Mouse (Mus musculus): ENCODE measurements at regions not wholly inside any gene's neighbourhood (a gene's known extent, or its start where the extent isn't known, plus 50 kb on each side); places are given as distances from the start of the nearest gene placed in this dataset.

DNA sequence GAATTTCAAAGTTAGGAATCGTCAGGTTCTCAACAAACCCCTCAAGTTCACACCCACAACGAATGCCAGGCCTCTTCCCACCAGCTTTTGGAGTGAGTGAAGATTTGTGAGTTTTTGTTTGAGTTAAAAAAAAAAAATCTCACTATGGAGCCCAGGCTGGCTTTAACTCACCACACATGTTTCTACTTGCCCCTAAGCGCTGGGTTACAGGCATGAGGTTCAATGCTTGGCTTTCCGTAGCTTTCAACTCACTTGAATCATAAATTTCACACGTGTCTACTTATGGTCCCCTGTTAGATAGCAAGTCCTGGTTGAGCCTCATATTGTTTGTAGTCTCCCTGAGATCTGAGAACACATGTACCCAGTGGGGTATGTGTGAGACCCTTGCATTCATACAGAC lies 122.8 kb upstream of the Efna5 start:
- DNase-seq (ENCODE audit: low read depth) = no peak

- no peak for DNase-seq (ENCODE audit: low read depth)
Observed at GRCm38 (mm10) chr17:63002729-63003128, 121.6 kb upstream of the Efna5 start.

- no peak for DNase-seq (ENCODE audit: low read depth)
Observed at GRCm38 (mm10) chr17:63001898-63002297, 120.8 kb upstream of the Efna5 start.

GRCm38 (mm10) chr17:62997691-62998090 lies 116.6 kb upstream of the Efna5 start:
- DNase-seq (ENCODE audit: low read depth) = no peak

DNA sequence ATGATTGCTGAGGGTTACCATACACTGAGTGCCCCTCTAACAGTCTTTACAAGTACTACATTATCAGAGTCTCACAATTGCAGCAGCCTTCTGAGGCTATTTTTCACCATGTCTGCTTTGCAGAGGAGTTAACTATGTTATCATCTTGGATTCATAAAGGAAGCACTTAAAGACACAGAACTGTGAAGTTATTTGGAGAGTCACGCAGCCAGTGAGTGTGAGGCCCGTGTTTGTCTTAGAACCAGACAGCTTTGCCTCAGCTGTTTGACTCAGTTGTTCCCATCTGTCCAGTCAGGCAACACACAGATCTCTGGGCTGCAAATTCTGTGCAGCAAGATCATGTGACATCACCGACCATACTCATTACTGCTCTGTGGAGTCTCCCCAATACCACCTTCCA lies 114.2 kb upstream of the Efna5 start:
- DNase-seq (ENCODE audit: low read depth) = no peak

DNA sequence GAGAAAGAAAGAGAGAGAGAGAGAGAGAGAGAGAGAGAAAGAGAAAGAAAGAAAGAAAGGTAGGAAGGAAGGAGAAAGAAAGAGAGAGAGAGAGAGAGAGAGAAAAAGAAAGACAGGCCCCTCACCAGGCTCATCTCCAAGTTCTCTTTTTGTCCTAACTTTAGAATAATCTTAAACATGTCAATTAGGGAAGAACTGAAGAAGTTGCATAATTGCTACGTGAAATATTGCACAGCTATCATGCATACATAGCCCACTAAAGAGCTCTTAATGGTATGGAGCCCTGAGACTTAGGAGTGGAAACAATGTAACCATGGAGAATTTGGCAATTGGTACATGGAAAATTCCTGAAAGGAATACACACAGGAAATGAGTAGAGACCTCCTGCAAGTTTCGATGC lies 111.9 kb upstream of the Efna5 start:
- DNase-seq (ENCODE audit: low read depth) = no peak

DNA sequence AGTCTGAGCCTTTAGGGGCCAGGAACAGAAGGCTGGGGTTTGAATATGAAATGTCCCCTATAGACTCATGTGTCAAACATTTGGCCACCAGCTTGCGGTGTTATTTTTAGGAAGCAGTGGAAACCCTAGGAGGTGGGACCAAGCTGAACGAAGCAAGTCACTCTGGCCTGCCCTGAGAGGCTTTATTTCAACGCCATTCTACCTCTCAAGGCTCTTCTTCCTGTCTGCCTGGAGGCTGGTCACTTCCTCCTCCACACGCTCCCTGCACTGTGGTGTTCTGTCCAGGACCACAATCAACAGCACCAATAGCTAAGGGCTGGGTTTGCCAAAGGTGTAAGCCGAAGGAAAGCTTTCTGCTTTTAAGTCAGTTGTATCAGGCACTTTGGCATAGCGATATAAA lies 105.2 kb upstream of the Efna5 start:
- DNase-seq (ENCODE audit: low read depth) = no peak

DNA sequence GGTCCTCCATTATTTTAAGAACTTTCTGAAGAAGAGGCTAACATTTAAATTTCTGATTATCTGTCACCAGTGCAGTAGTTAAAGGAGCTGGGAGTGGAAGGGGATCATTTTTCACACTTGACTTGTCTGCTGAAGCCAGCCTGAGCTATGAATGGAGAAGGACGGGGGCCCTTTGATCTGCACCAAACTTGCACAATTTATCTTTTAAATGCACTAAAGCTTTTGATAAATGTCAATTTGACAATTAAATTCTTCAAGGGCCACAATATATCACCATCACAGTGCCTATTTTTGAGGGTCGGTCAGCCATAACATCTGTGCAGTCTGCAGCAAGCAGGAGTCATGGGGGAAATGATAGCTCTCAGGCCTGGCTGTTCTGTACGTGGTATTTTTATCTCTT lies 99.2 kb upstream of the Efna5 start:
- DNase-seq (ENCODE audit: low read depth) = no peak

DNA sequence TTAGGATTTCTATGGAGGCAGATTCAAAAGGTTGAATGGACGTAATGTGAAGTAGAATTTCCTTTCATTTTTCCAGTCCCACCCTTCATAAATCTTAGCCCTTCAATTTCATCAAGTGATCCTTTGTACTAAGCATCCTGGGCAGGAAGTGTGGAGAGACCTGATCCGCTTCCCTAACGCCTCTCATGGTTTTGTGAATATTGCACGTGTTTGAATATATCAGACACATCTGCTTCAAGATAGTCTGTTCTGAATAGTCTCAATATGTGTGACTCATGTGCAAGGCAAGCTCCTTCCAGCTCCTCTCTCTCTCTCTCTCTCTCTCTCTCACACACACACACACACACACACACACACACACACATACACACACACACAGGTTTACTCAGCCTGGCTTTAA lies 96.4 kb upstream of the Efna5 start:
- no peak for DNase-seq (ENCODE audit: low read depth)

DNA sequence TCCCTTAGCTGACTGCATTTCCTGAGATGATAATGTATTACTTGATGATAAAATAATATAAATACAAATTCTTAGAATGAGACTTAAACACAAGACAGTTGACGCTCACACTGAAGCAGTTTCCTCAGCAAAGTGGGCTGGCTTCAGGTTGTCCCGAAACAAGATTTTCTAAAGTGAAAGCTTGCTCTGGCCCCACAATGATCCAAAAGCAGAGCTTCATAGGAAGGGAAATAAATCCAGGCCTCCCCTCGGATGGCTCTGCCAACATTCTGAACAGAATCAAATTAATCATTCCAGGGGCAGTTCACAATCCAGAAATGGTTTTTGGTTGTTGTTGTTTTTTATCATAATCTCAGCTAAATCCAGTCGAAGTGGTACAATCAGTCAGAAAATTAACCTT lies 96.0 kb upstream of the Efna5 start:
- DNase-seq (ENCODE audit: low read depth) = no peak

- DNase-seq (ENCODE audit: low read depth) = no peak
Observed at GRCm38 (mm10) chr17:62974627-62975279, 93.6 kb upstream of the Efna5 start.

- no peak for DNase-seq (ENCODE audit: low read depth)
Observed at GRCm38 (mm10) chr17:62969025-62969424, 87.9 kb upstream of the Efna5 start.

DNA sequence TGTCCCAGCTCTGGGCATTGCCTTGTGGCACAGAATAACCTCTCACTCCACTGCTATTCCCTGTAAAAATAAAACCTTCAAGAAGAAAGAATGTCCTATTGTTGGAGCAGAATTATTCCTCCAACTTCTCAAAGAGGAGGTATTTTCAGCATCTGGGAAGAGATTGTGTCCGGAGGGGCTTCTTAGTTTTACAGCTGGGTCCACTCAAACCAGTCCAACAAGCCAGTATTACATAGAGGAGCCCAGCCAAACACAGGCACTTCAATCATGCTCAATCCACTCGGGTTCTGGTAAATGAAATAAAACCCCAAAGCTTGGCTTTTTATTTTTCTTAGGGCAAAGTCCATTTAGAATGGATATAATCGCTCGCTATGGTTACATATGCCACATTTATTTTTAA lies 82.7 kb upstream of the Efna5 start:
- DNase-seq (ENCODE audit: low read depth) = no peak

GRCm38 (mm10) chr17:62962292-62962618 lies 81.1 kb upstream of the Efna5 start:
- DNase-seq (ENCODE audit: low read depth) = no peak

- peak; percentile 71 for DNase-seq (ENCODE audit: low read depth)
Observed at GRCm38 (mm10) chr17:62961596-62962291, 80.6 kb upstream of the Efna5 start.

DNA sequence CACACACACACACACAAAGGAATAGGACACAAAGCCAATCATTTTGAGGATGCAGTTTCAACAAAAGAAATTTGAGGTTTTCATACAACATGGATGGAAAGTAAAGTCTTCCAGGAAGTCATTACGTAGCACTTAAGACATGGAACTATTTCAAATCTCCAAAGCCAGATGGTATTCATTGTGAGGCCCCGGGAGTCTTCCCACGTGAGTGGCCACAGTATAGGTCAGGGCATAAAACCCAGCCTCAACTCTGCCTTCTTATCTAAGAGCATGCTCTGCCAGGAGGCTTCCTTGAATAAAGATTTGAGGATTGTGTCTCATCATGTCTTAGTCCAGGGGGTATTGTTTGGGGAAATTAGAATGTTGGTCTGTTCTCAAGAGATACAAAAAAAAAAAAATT lies 78.0 kb upstream of the Efna5 start:
- no peak for DNase-seq (ENCODE audit: low read depth)

- DNase-seq (ENCODE audit: low read depth) = no peak
Observed at GRCm38 (mm10) chr17:62947537-62948193, 66.5 kb upstream of the Efna5 start.

GRCm38 (mm10) chr17:62940573-62941252 lies 59.6 kb upstream of the Efna5 start:
- peak; percentile 53 for DNase-seq (ENCODE audit: low read depth)

DNA sequence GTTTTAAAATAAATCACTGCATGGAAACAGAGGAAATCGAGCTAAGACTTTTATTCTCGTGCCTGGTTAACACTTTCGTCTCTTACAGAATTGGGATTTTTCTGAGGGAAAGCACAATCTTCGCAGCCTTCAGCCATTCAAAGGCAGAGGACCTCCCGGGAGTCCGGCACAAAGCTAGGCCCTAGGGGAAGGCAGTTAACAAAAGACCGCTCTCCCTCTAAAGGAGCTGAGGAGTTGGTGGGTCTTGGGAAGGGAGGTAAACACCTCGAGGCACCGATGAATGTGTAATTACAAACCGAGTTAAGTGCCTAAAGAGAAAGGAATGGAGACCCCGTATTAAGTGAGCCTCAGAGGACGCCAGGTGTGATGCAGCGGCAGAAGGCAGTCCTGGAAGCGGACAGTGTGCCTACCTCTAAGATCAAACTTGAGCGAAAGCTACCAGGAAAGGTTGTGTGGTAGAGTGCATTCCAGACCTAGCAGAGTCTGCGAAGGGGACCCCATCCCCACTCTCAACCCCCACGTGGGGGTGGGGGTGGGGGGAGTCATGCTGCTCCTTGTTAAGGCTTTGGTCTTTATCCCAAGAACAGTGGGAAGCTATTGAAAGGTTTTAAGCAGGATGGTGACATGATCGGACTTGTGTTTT lies 58.9 kb upstream of the Efna5 start:
- DNase-seq (ENCODE audit: low read depth) = no peak

- no peak for DNase-seq (ENCODE audit: low read depth)
Observed at GRCm38 (mm10) chr17:62939171-62939570, 58.1 kb upstream of the Efna5 start.
